In genomic region chr7:77867518-77867917, GRCm38 (mm10) we compare ENCODE assay signal across 22 mouse cellular contexts.
DNase-seq lines count a peak whose midpoint lies in the region; ATAC-seq lines count a peak whose summit lies in the region.
"Had no signal": no experiment of that assay in that cellular context is flagged by ENCODE, and none has a peak within 500 bp of the region (broad histone marks: within the 10 kb centered on the region; RNA-seq: fewer than 3 reads in every experiment).

No protein-coding gene starts in this region.

- no peak overlapping the region for H3K27ac ChIP-seq in hindbrain, embryonic 11.5 days (ENCODE audit: low read depth, low read length)
- no peak overlapping the region for H3K27ac ChIP-seq in hindbrain, embryonic 10.5 days
- no peak overlapping the region for H3K27ac ChIP-seq in neural tube, embryonic 13.5 days (replicated peaks)
- no peak overlapping the region for H3K27ac ChIP-seq in hindbrain, embryonic 14.5 days
- no peak overlapping the region for H3K27ac ChIP-seq in intestine, embryonic 16.5 days (ENCODE audit: low read length)
- H3K27ac ChIP-seq: embryonic facial prominence, embryonic 12.5 days; heart, adult 2 months; heart, embryonic 15.5 days; intestine, embryonic 15.5 days had no signal

- WGBS in hindbrain, embryonic 11.5 days: 39% methylated on average over 4 of the region's 4 CpGs
- 57% methylated on average over 4 of the region's 4 CpGs for WGBS in hindbrain, embryonic 10.5 days
- 21% methylated on average over 4 of the region's 4 CpGs for WGBS in neural tube, embryonic 13.5 days
- 20% methylated on average over 4 of the region's 4 CpGs for WGBS in hindbrain, embryonic 14.5 days
- WGBS in intestine, embryonic 16.5 days: 68% methylated on average over 4 of the region's 4 CpGs

- H3K4me2 ChIP-seq in hindbrain, embryonic 11.5 days (replicated peaks; ENCODE audit: low read depth, low read length): no peak overlapping the region
- H3K4me2 ChIP-seq in neural tube, embryonic 13.5 days: no peak overlapping the region
- no peak overlapping the region for H3K4me2 ChIP-seq in hindbrain, embryonic 14.5 days (replicated peaks)
- H3K4me2 ChIP-seq in intestine, embryonic 16.5 days (ENCODE audit: low read depth, low read length): no peak overlapping the region
- H3K4me2 ChIP-seq: embryonic facial prominence, embryonic 12.5 days; heart, embryonic 11.5 days; heart, embryonic 15.5 days; intestine, embryonic 15.5 days had no signal

- peak; percentile 9 for DNase-seq in hindbrain, embryonic 11.5 days (ENCODE audit: low spot score)
- DNase-seq in hindbrain, embryonic 10.5 days (ENCODE audit: low spot score): no peak
- DNase-seq in neural tube, embryonic 10.5 days (ENCODE audit: extremely low spot score, low spot score): no peak
- DNase-seq in hindbrain, embryonic 14.5 days (ENCODE audit: low spot score): peak; percentile 51
- peak; percentile 5 for DNase-seq in mesoderm, embryonic 11.5 days (ENCODE audit: low read depth, low spot score)
- no peak for DNase-seq in layer of hippocampus, adult 18-20 months (ENCODE audit: low spot score in 2 of 2)
- DNase-seq: adrenal gland, adult 2 months; adrenal gland, postnatal 25 days; cerebellum, adult 2 months; cerebellum, postnatal 10 days; embryo, embryonic 11 days; forebrain, postnatal 0 days; gastrocnemius, postnatal 14 days; heart, adult 2 months; heart, postnatal 14 days had no signal

- H3K4me1 ChIP-seq in hindbrain, embryonic 11.5 days (replicated peaks; ENCODE audit: control insufficient read depth, insufficient read depth, low read length): no peaks in the 10 kb centered on the region
- peaks cover 5% of the 10 kb centered on the region for H3K4me1 ChIP-seq in hindbrain, embryonic 10.5 days (replicated peaks)
- H3K4me1 ChIP-seq in neural tube, embryonic 13.5 days (replicated peaks): peaks cover 17% of the 10 kb centered on the region
- no peaks in the 10 kb centered on the region; the same call in 1 of the 2 replicates for H3K4me1 ChIP-seq in hindbrain, embryonic 14.5 days (replicated peaks; ENCODE audit: control insufficient read depth, insufficient read depth, low read length)
- no peaks in the 10 kb centered on the region for H3K4me1 ChIP-seq in intestine, embryonic 16.5 days (ENCODE audit: control insufficient read depth, insufficient read depth, low read length)
- H3K4me1 ChIP-seq: embryonic facial prominence, embryonic 12.5 days; heart, embryonic 15.5 days; intestine, embryonic 15.5 days had no signal

- H3K4me3 ChIP-seq in hindbrain, embryonic 11.5 days (ENCODE audit: low read depth, low read length): no peak overlapping the region
- H3K4me3 ChIP-seq in hindbrain, embryonic 10.5 days: no peak overlapping the region
- H3K4me3 ChIP-seq in neural tube, embryonic 13.5 days: no peak overlapping the region
- no peak overlapping the region for H3K4me3 ChIP-seq in hindbrain, embryonic 14.5 days (replicated peaks; ENCODE audit: low read length)
- no peak overlapping the region for H3K4me3 ChIP-seq in intestine, embryonic 16.5 days (ENCODE audit: low read length)
- H3K4me3 ChIP-seq: embryonic facial prominence, embryonic 12.5 days; heart, adult 2 months; heart, embryonic 15.5 days; intestine, embryonic 15.5 days had no signal

- ATAC-seq in hindbrain, embryonic 11.5 days (ENCODE audit: low FRiP score): peak; percentile 54; the same call in 1 of the 2 replicates
- ATAC-seq in neural tube, embryonic 13.5 days (ENCODE audit: low read depth): peak; percentile 69
- ATAC-seq in hindbrain, embryonic 14.5 days (ENCODE audit: low FRiP score): peak; percentile 66; the same call in 1 of the 2 replicates
- no peak for ATAC-seq in intestine, embryonic 16.5 days
- ATAC-seq: forebrain, postnatal 0 days; intestine, embryonic 15.5 days had no signal

- H3K9ac ChIP-seq in hindbrain, embryonic 11.5 days (ENCODE audit: low read depth, low read length): no peak overlapping the region
- H3K9ac ChIP-seq in neural tube, embryonic 13.5 days: no peak overlapping the region
- no peak overlapping the region for H3K9ac ChIP-seq in hindbrain, embryonic 14.5 days
- no peak overlapping the region for H3K9ac ChIP-seq in intestine, embryonic 16.5 days (ENCODE audit: low read depth, low read length)
- H3K9ac ChIP-seq: embryonic facial prominence, embryonic 12.5 days; forebrain, postnatal 0 days; heart, embryonic 15.5 days; intestine, embryonic 15.5 days had no signal

- no peaks in the 10 kb centered on the region for H3K36me3 ChIP-seq in hindbrain, embryonic 11.5 days (ENCODE audit: control insufficient read depth, insufficient read depth, low read length)
- H3K36me3 ChIP-seq in hindbrain, embryonic 10.5 days: no peaks in the 10 kb centered on the region
- no peaks in the 10 kb centered on the region for H3K36me3 ChIP-seq in neural tube, embryonic 13.5 days
- H3K36me3 ChIP-seq in hindbrain, embryonic 14.5 days (replicated peaks; ENCODE audit: control insufficient read depth, insufficient read depth): no peaks in the 10 kb centered on the region
- no peaks in the 10 kb centered on the region for H3K36me3 ChIP-seq in intestine, embryonic 16.5 days (ENCODE audit: control insufficient read depth, insufficient read depth, low read length)
- H3K36me3 ChIP-seq: embryonic facial prominence, embryonic 12.5 days; heart, embryonic 15.5 days; intestine, embryonic 15.5 days had no signal

- no peaks in the 10 kb centered on the region for H3K9me3 ChIP-seq in hindbrain, embryonic 11.5 days (ENCODE audit: control insufficient read depth, low read length)
- H3K9me3 ChIP-seq in hindbrain, embryonic 10.5 days: no peaks in the 10 kb centered on the region
- H3K9me3 ChIP-seq in neural tube, embryonic 13.5 days: no peaks in the 10 kb centered on the region
- no peaks in the 10 kb centered on the region for H3K9me3 ChIP-seq in hindbrain, embryonic 14.5 days (ENCODE audit: control insufficient read depth, low read length)
- H3K9me3 ChIP-seq in intestine, embryonic 16.5 days (ENCODE audit: control insufficient read depth, low read length): no peaks in the 10 kb centered on the region
- H3K9me3 ChIP-seq: embryonic facial prominence, embryonic 12.5 days; heart, embryonic 15.5 days; intestine, embryonic 15.5 days had no signal

- no peaks in the 10 kb centered on the region for H3K27me3 ChIP-seq in hindbrain, embryonic 11.5 days (ENCODE audit: control insufficient read depth, insufficient read depth, low read length)
- H3K27me3 ChIP-seq in hindbrain, embryonic 10.5 days (ENCODE audit: insufficient read depth, poor library complexity, severe bottlenecking): no peaks in the 10 kb centered on the region
- H3K27me3 ChIP-seq in neural tube, embryonic 13.5 days: no peaks in the 10 kb centered on the region
- H3K27me3 ChIP-seq in hindbrain, embryonic 14.5 days (ENCODE audit: control insufficient read depth, insufficient read depth, low read length): no peaks in the 10 kb centered on the region
- no peaks in the 10 kb centered on the region for H3K27me3 ChIP-seq in intestine, embryonic 16.5 days (replicated peaks; ENCODE audit: control insufficient read depth, insufficient read depth, low read length)
- H3K27me3 ChIP-seq: CH12.LX; embryonic facial prominence, embryonic 12.5 days; heart, embryonic 15.5 days; intestine, embryonic 15.5 days had no signal

Comparison
In these comparisons a context has a peak if more than half of its experiments do, and no peak if none do; other contexts are left out.
1. DNase-seq: peak in hindbrain, embryonic 11.5 days (single experiment), hindbrain, embryonic 14.5 days (single experiment) and mesoderm, embryonic 11.5 days (single experiment); none in hindbrain, embryonic 10.5 days (single experiment), neural tube, embryonic 10.5 days (single experiment) and layer of hippocampus, adult 18-20 months (0 of 2).